Mouse (Mus musculus) neural tube, embryonic 10.5 days (tissue): ENCODE data around the gene Ripor3.
"Not testable (repeated sequence)": the region's sequence is repeated elsewhere in the genome, so short reads cannot be mapped to it uniquely, and the experiment has no call there.

Experiments used
- DNase-seq: peaks from one replicate; pipeline ENCODE4 v3.0.0-alpha.2; 2017; ENCODE audit warnings: low spot score; ENCODE audit errors: extremely low spot score

The Ripor3 gene

DNA sequence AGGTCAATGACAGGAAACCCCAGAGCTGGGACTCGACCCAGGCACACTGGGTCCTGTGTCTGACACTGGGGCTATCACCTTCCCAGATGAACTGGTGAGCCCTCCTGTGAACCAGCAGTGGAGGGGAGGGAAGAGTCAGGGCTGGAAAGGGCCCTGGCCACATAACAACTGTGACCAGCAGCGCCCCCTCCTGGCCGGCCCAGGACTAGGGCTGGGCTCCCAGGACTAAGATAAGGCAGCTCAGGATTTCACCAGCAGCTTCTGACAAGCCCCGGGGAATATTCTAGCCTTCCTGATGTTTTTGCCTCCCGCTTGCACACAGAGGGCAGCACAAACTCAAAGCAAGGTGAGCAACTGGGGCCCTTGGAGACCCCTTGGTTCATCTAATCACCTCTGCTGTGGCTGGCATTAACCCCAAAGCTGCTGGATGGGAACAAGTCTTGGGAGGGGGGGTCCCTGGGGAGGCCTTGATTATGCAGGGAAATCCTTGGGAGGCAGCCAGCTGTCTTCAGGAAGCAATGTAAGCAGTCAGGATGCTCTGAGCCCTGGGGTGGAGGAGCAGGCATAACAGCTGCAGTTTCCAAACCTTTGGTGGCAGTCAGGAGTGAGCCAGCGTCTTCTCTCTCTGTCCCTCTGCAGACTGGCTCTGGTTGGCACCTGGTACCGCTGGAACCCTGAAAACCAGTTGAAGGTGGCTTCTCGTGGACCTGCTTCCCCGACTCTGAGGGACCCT lies at the start of gene Ripor3:
Gene Ripor3, minus strand, starts transcription at position 683 of the 733 bp plus-strand sequence.
- peak; percentile 74 for DNase-seq

- DNase-seq, result no peak
Measured at GRCm38 (mm10) chr2:168059200-168059790, 48.9 kb upstream of the Ripor3 start.

- DNase-seq, result no peak
Measured at GRCm38 (mm10) chr2:168058488-168059199, 48.2 kb upstream of the Ripor3 start.

DNA sequence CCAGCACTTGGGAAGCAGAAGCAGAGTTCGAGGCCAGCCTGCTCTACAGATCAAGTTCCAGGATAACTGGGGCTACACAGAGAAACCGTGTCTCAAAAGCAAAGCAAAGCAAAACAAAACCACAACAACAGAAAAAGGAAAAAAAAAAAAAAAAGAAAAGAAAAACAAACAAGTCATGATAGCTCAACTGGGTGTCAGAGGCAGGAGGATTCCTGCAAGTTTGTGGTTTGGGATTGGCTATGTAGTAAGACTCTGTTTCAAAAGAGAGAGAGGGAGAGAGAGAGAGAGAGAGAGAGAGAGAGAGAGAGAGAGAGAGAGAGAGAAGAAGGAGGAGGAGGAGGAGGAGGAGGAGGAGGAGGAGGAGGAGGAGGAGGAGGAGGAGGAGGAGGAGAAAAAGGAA lies 47.5 kb upstream of the Ripor3 start:
- not testable (repeated sequence) for DNase-seq

GRCm38 (mm10) chr2:168056666-168056933 lies 46.2 kb upstream of the Ripor3 start:
- DNase-seq, result no peak

- DNase-seq, result no peak
Measured at GRCm38 (mm10) chr2:168055910-168056665, 45.7 kb upstream of the Ripor3 start.

- no peak for DNase-seq
Measured at GRCm38 (mm10) chr2:168054142-168054541, 43.7 kb upstream of the Ripor3 start.

DNA sequence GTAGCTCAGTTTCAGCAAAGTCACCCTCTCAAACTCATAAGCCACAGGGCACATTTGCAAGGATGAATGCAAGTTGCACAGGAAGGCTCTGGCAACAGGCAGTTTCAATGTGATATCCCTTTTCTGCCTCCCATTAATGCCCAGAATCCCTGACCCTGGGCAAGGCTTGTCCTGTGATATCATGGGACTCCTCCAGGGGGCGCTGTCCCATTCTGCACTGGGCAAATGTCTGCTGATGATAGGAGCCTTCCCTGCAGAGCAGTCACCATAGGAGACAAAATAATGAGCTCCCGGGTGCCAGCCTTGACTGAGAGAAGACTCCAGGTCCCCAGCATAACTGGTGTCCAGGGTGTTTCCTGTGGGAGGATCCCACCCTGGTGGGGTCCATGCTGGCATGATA lies 42.3 kb upstream of the Ripor3 start:
- DNase-seq, result peak; percentile 64

DNA sequence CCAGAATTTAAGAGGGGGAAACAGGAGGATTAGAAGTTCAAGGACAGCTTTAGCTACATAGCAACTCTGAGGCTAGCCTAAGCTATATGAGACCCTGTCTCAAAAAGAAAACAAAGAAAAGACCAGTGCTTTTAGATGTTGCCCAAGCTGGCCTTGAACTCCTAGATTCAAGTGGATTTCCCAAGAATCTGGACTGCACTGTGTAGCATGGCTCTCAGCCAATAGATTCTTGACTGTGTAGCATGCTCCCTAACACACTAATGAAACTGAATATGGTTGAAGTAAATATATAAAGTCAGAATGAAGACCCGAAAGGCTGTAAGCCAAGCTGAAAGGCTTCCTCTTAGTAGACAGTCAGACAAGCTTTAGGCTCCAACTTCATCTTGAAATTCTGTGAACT lies 41.7 kb upstream of the Ripor3 start:
- DNase-seq, result no peak

DNA sequence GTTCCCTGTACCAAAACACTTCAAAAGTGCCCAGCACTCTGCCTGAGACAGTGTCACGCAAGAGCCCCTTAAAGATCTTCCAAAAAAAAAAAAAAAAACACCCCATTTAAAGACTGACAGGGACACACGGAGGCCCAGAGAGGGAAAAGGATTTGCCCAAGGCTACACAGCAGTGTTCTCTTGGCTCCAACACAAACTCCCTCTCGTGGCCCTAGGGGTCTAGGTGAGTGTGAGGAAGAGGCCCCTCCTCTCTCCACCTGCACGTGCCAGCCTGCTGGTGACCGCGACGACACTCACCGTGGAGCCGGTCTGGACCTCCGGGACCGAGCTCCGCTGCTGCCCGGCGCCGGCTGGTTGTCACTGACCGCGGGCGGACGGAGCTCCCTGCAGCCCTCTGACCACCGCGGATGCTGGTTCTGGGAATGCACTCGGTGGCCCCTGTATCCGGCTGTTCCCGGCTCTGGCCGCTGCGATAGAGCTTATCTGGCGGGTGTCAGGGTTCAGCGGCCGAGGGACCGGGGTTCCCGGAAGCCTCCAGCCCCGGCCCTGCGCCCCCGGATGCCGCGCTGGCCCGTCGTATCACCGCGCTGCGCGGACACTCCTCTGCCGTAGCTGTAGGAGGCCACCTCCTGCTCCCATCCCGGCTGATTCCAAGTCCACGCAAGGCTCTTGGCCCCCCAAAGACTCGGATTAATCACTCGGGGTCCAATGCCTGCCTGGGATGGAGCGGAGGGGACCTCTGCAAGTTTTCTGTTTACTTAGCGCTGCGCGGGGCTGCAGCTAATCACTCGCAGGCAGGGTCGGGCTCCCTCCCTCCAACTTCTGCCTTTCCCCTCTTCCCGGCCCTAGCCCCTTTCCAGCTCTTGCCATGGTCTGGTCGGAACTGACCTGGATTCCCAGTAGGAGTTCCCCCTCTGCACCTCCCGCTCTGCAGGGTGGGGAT lies 39.9 kb upstream of the Ripor3 start:
- DNase-seq, result peak; percentile 67

DNA sequence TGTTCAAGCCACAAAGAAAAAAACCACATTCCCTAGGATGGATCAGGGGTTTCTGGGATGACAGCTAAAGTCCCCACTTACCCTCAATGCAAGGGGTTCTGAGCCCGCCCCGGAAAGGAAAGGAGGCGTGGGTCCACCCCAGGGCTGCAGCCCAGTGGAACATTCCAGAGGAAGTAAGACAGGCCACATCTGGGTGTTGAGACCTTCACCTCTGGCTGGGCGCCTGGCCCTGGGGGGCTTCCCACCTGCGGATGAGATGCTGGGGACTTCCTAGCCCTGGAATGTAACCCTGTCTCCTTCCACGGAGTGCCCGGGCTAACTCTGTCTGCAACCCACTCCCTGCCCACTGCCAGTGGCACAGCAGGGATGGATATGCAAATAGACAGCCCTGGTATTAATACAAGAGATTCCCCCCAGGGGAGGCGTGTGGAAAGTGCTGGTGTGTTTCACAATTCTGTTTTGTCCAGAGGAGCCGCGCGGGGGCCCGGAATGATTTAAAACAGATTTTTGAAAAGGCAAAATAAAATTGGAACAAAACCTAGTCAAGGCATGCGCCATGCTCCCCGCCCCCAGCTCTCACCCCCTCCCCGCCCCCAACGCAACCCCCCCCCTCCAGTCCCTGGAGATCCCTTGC lies 38.7 kb upstream of the Ripor3 start:
- no peak for DNase-seq

DNA sequence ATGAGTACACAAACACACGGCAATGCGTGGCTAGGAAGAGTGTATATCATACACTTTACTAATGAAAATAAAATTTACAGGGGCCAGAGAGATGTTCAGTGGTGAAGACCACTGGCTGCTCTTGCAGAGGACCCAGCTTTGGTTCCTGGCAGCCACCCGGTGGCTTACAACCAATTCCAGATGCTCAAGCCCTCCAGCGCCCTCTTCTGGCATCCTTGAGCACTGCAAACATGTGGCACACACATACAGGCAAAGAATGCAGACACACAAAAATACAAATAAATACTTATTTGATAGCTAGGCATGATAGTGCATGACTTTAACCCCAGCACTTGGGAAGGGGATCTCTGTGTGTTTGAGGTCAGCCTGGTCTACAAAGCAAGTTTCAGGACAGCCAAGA lies 36.0 kb upstream of the Ripor3 start:
- no peak for DNase-seq

DNA sequence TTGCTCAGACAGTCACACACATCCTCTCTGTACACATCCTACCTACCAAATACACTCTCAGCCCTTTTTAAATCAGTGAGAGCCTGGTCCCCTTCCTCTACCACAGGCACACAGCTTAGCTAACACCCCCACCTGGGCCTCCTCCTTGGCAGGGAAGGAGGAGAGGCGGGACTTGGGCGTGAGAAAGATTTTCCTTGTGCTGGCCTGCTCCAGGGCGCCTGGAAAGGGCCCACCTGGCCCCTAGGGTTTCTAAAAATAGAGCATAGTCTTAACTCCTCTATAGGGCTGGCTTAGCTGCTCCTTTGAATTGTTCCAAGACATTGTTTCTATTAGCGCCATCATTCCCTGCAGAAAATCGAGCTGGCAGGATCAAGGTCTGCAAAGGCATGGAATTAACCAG lies 35.4 kb upstream of the Ripor3 start:
- no peak for DNase-seq

GRCm38 (mm10) chr2:168045357-168045756 lies 34.9 kb upstream of the Ripor3 start:
- no peak for DNase-seq

GRCm38 (mm10) chr2:168044681-168045287 lies 34.4 kb upstream of the Ripor3 start:
- no peak for DNase-seq

DNA sequence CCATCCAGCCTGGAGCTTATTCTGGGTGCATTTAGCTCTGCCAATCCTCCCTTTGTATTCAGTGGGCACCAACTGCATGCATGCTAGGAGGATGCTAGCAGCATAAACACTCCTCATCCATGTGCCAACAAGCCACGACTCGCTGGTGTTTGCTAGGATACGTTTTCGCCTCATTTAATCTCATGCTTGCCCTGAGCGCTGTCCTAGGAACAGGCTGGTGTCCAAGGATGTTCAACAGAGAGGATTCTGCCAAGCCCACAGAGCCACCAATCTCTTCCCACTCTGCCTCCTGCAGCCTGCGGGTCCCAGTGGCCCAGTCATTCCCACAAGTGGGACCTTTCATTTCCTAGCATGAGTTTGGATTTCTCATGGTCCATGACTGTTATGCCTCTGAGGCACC lies 31.6 kb upstream of the Ripor3 start:
- DNase-seq, result no peak

GRCm38 (mm10) chr2:168040751-168041150 lies 30.3 kb upstream of the Ripor3 start:
- no peak for DNase-seq

- no peak for DNase-seq
Measured at GRCm38 (mm10) chr2:168037063-168037462, 26.6 kb upstream of the Ripor3 start.

- DNase-seq, result no peak
Measured at GRCm38 (mm10) chr2:168035907-168036306, 25.5 kb upstream of the Ripor3 start.

DNA sequence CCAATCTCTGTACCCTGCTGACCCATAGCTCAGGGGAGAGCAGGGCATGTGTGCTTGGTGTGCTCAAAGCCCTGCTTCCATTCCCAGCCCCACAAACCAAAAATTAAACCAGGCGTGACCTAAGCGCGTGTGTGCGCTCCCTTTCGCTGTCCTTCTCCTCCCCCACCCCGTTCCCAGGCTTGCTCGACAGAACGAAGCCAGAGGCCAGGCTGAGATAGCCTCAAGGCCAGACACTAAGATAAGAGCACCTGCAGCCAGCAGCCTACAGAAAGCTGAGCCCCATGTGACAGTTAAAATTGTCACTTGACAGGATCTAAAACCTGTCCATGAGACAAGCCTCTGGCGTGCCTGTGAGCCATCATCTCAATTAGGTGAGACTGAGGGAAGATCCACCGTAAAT lies 23.5 kb upstream of the Ripor3 start:
- DNase-seq, result no peak
